Mouse (Mus musculus) bone marrow macrophage, adult 2 months (primary cell): ENCODE data around the gene Wnt3a. TPM values are rescaled to one million over a fixed set of nuclear protein-coding genes. Genes with fewer than 3 reads are reported as not detected.

Experiments
- H3K27ac ChIP-seq: 2 replicates; pipeline ENCODE4 v1.5.1; 2012; ENCODE audit warnings: low read depth, low read length; ENCODE audit not compliant: insufficient read depth
- H3K4me1 ChIP-seq: 2 replicates; pipeline ENCODE4 v1.6.1; 2012; ENCODE audit warnings: low read length; ENCODE audit not compliant: control insufficient read depth, insufficient read depth
- H3K4me3 ChIP-seq: 2 replicates; pipeline ENCODE4 v1.5.1; 2012; ENCODE audit warnings: mild to moderate bottlenecking, low read length, moderate library complexity; ENCODE audit not compliant: insufficient read depth
- CTCF ChIP-seq: IDR thresholded peaks from 2 replicates; pipeline ENCODE4 v1.5.1; 2012; ENCODE audit warnings: low read depth, mild to moderate bottlenecking, low read length, moderate library complexity
- POLR2A ChIP-seq: IDR thresholded peaks from 2 replicates; pipeline ENCODE4 v1.6.1; 2012; ENCODE audit warnings: mild to moderate bottlenecking, low read depth, low read length, borderline replicate concordance
- polyA plus RNA-seq: library from polyadenylated mRNA; stranded (reverse); fragments of >200 nt; gene quantifications from 2 replicates; pipeline ENCODE4 v1.2.4, GENCODE M21; 2012; ENCODE audit not compliant: missing spikeins, insufficient read depth, insufficient read length

Gene Wnt3a
- polyA plus RNA-seq, 1 experiment: not detected

DNA sequence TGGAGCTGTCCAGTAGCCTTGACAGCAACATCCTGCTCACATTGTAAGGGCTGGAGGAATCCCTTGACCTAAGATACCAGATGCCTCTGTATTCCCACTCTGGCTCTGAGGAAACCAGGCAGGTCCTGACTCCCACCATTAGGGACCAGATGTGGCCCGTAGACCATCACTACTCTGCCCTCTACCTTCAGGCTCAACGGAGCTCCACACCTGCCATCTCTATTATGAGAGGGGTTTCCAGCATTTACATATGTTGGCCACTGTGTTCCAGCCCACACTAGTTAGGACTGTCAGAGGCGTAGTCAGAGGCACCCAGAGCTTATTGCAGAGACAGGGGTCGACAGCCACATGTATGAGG lies 51.1 kb downstream of the Wnt3a start:
- no peak overlapping the region for H3K27ac ChIP-seq
- no peaks in the 10 kb centered on the region for H3K4me1 ChIP-seq
- no peak overlapping the region for H3K4me3 ChIP-seq
- TF ChIP-seq CTCF (no peak), POLR2A (no peak)

- Histone ChIP-seq H3K4me3 (no peak overlapping the region), H3K27ac (no peak overlapping the region), H3K4me1 (no peaks in the 10 kb centered on the region)
- TF ChIP-seq POLR2A (no peak), CTCF (peak; percentile 54)
Measured at GRCm38 (mm10) chr11:59238525-59239427, 51.8 kb downstream of the Wnt3a start.

DNA sequence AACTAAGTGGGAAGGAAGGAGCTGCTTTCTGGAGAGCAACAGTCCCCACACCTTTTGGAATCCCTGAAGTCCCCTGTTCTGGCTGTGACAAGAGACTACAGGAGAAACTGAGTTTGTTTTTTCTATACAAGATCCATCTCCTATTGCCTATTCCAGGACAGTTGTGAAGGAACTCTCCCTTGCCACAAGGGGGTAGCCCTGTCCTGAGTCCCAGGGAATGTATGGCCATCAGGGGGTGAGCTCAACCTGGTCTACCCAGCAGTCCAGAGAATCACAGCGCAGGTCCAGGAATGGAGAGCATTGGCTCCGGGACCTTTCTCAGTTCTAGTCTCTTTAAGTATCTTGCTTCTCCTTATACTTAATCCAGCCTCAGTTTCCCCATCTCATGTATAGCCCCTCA lies 57.8 kb downstream of the Wnt3a start:
- Histone ChIP-seq H3K27ac (no peak overlapping the region), H3K4me3 (no peak overlapping the region), H3K4me1 (peaks cover 8% of the 10 kb centered on the region)
- no peak for TF ChIP-seq POLR2A
- no peak for TF ChIP-seq CTCF

DNA sequence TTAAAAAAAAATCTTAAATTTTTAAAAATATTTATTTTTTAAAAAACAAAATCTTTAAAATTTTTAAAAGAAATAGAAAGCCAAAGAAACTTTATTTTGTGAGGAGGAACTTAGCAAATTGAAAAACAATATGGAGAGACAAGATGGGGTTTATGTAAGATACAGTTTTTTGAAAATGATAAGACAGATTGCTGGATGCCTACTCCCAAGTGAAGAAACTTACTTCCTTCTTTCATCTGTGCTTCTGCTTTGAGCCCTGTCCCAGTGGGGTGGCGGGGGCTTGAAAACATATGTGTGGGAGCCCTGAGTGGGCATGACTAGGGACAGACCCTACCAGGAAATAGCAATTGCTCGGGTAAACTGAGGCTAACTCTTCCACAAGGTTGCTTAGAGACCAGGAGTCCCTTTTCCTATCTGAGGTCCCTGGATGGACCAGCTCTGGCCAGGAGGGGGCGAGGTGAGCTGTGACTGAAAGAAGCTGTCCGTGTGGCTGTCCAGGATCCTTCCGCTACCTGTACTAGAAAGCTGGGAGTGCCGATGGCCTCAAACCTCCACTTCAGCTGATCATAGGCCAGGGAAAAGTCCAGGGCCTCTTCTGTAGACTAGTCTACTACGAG lies 60.3 kb downstream of the Wnt3a start:
- Histone ChIP-seq H3K27ac (peak overlapping the region; percentile 35), H3K4me3 (no peak overlapping the region), H3K4me1 (peaks cover 17% of the 10 kb centered on the region)
- TF ChIP-seq POLR2A (no peak), CTCF (peak; percentile 84)

GRCm38 (mm10) chr11:59228122-59228953 lies 62.2 kb downstream of the Wnt3a start, which contains the start of gene Arf1:
TSS of gene Arf1 (minus strand) at chr11:59228270.
- TF ChIP-seq POLR2A: 0 out of 2 replicates have a peak, but pooled peaks have one; percentile 24
- TF ChIP-seq CTCF: no peak
- Histone ChIP-seq H3K4me3 (peak within 1 kb of the TSS; percentile 92), H3K4me1 (peaks cover 31% of the 10 kb centered on the region), H3K27ac (peak within 1 kb of the TSS; percentile 95)

DNA sequence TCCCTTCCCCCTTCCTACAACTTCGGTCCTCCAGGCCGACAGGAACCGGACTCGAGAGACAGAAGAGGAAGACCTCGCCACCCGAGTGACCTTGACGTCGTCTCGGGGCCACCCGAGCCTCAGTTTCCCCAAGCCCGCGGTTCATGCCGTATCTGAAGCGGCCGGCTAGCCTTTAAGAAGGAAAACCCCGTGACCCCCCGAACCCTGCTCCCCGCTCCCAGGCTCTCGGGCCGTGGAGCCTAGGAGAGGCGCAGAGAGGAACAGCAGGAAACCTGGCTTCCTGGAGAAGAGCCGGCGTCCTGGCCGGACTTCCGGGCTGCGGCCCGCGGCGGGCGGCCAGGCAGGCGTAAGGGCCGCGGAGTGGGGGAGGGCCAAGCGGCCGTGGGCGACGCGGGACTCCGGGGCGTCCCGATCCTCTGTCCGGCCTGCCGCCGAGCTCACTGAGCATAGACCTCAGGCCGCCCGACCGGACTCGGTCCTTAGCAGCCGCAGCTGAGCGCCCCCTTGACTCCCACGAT lies 62.9 kb downstream of the Wnt3a start:
- peak overlapping the region; percentile 95 for H3K27ac ChIP-seq
- TF ChIP-seq CTCF (no peak), POLR2A (no peak)
- H3K4me3 ChIP-seq: peak overlapping the region; percentile 92
- H3K4me1 ChIP-seq: peaks cover 38% of the 10 kb centered on the region

- peak overlapping the region; percentile 92 for H3K4me3 ChIP-seq
- TF ChIP-seq POLR2A (no peak), CTCF (0 out of 2 replicates have a peak, but pooled peaks have one; percentile 15)
- peaks cover 44% of the 10 kb centered on the region for H3K4me1 ChIP-seq
- H3K27ac ChIP-seq: peak overlapping the region; percentile 95
Measured at GRCm38 (mm10) chr11:59226787-59227603, 63.6 kb downstream of the Wnt3a start.

DNA sequence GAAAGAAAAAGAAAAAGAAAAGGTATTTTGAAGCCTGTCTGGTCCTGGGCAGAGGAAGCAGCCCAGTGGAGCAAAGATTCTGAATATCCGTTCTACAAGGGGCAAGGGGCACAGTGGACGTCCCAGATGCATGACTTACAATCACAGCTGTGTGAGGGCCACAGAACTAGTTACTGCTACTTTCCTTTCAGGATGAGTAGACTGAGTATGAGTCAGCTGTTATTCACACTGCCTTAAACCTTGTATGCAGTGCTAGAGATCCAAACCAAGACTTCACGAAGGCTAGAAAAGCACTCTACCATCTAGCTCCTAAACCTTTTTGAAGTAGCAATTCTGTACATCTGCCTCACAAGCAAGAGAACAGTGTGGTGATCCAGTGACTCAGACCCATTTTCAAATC lies 64.3 kb downstream of the Wnt3a start:
- H3K4me3 ChIP-seq: peak overlapping the region; percentile 92
- H3K27ac ChIP-seq: peak overlapping the region; percentile 11
- no peak for TF ChIP-seq CTCF
- no peak for TF ChIP-seq POLR2A
- H3K4me1 ChIP-seq: peaks cover 50% of the 10 kb centered on the region

DNA sequence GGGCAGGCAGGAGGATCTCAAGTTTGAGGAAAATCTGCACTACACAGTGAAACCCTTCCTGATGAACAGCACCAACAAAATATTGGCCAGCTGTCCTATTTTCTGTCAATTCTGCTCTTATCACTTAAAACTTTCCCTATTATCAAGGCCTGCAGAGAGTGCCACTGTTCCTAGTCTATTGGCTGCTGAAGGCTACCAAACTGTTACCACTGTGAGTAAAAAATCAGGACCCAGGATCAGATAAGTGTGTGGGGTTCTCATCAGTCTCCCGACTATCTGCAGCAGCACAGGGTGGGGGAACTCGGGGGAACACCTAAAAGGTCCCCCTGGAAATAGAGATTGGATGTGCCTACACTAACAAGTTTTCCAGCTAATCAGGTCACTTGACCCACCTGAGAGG lies 65.4 kb downstream of the Wnt3a start:
- Histone ChIP-seq H3K4me1 (peaks cover 57% of the 10 kb centered on the region), H3K27ac (no peak overlapping the region), H3K4me3 (no peak overlapping the region)
- TF ChIP-seq CTCF (no peak), POLR2A (no peak)
